Mouse (Mus musculus) lung, postnatal 0 days (tissue): ENCODE results near the gene Wdr25.

Experiments
- CTCF ChIP-seq: IDR thresholded peaks from 2 replicates; pipeline ENCODE4 v1.5.1; 2016; ENCODE audit warnings: antibody characterized with exemption, mild to moderate bottlenecking
- EP300 ChIP-seq: IDR thresholded peaks from 2 replicates; pipeline ENCODE4 v1.6.1; 2016; ENCODE audit warnings: antibody characterized with exemption, mild to moderate bottlenecking, control low read depth

DNA sequence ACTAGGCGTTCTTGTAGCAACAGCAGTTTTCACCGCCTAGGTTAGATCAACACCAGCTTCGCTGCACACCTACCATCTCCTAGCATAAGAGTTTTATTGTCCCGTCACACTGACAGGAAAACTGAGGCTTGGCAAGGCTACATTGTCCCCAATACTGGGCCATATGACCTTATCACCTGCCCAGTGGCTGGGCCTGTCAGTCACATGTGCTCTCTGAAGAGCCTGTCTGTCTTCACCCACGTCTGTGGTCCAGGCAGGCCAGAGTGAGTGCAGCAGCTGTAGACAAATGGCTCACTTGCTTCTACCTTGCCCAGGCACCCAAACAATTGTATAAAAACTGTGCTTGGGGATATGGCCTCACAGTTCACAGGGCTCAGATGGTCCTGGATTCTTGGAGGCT lies 45.4 kb downstream of the Wdr25 start:
- no peak for TF ChIP-seq CTCF
- no peak for TF ChIP-seq EP300
